Comparison of ENCODE assay signal across 8 mouse cellular contexts in the genomic region with DNA sequence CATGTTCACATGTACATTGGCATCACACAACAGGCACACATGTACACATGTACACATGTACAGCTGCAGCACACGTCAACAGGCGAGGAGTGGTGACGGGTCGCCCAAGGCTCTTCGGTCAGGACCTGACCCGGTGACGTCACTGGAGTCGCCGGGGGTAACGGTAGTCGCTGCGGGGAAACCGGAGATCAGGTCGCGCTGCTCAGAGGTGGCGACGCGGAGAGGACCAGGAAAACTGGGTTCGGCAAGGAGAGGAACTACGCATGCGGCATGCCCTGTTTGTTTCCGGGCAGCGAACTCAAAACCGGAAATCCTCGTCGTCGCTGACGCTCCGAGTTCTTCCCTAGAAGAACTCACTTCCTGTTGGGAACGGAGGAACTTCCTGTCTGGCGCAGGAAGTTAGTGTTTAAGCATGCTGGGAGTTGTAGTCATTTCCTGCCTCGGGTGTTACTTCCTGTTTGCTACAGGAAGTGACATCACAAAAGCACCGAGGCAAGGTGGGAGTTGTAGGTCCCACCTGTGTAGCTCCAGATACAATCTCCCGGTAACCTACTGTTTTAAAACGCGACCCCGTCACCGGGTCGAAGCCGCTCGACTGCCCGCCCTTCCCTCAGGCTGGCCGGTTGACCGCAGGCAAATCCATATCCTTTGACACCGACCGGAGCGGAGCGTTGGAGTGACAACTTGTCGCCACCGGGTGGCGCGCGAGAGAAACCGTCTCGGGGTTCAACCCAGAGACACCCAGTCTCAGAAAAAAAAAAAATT.
A peak's percentile ranks its signal among the peaks of the same experiment; 100 is the strongest.
DNase-seq lines count a peak whose midpoint lies in the region; ATAC-seq and TF ChIP-seq lines count a peak whose summit lies in the region.

No protein-coding gene starts in this region.

- no peaks in the 10 kb centered on the region for H3K27me3 ChIP-seq in hindbrain, postnatal 0 days (ENCODE audit: insufficient read depth, low read length)

- peak overlapping the region; percentile 86 for H3K4me3 ChIP-seq in gastrocnemius, adult 2 months
- peak overlapping the region; percentile 72 for H3K4me3 ChIP-seq in hindbrain, postnatal 0 days (ENCODE audit: low read length)
- H3K4me3 ChIP-seq in left cerebral cortex, adult 2 months: peak overlapping the region; percentile 72

- peak; percentile 90 for TF ChIP-seq CTCF in gastrocnemius, adult 2 months (IDR thresholded peaks at IDR 0.05)
- TF ChIP-seq CTCF in hindbrain, postnatal 0 days (IDR thresholded peaks at IDR 0.05; ENCODE audit: low read depth): peak; percentile 83
- peak; percentile 83 for TF ChIP-seq CTCF in left cerebral cortex, adult 2 months (IDR thresholded peaks at IDR 0.05)

- peak overlapping the region; percentile 73 for H3K4me2 ChIP-seq in hindbrain, postnatal 0 days (ENCODE audit: low read depth, low read length)

- WGBS in hindbrain, postnatal 0 days: under 1% methylated on average over 55 of the region's 55 CpGs

- H3K4me1 ChIP-seq in hindbrain, postnatal 0 days (ENCODE audit: insufficient read depth, low read length): no peaks in the 10 kb centered on the region

- H3K27ac ChIP-seq in gastrocnemius, adult 2 months: peak overlapping the region; percentile 93
- H3K27ac ChIP-seq in hindbrain, postnatal 0 days: peak overlapping the region; percentile 95
- H3K27ac ChIP-seq in left cerebral cortex, adult 2 months: peak overlapping the region; percentile 83

- no peaks in the 10 kb centered on the region for H3K9me3 ChIP-seq in hindbrain, postnatal 0 days (ENCODE audit: low read length)

- peak; percentile 98 for DNase-seq in ZHBTc4 (ENCODE audit: low read depth, low spot score)
- peak; percentile 89 for DNase-seq in gastrocnemius, adult 2 months
- DNase-seq in hindbrain, postnatal 0 days (ENCODE audit: low spot score): peak; percentile 99
- DNase-seq in left cerebral cortex, adult 2 months (ENCODE audit: extremely low spot score in 1 of 2, low spot score in 2 of 2): peak; percentile 80 to 83
- DNase-seq in right cerebral cortex, adult 2 months (ENCODE audit: low spot score in 2 of 2): peak; percentile 82 to 91
- DNase-seq in urinary bladder, postnatal 14 days (ENCODE audit: low spot score): peak; percentile 85

- peak overlapping the region; percentile 76 for H3K9ac ChIP-seq in hindbrain, postnatal 0 days (replicated peaks; ENCODE audit: low read length)

- H3K36me3 ChIP-seq in hindbrain, postnatal 0 days (ENCODE audit: insufficient read depth, low read length): no peaks in the 10 kb centered on the region

- intact Hi-C loops in gastrocnemius, adult 2 months (cut with DNase I): loop anchor here (1.0 to 10.0 kb wide), 4 partner anchors 32 to 318 kb away; a partner anchor contains a TSS
- intact Hi-C loops in left cerebral cortex, adult 2 months (cut with DNase I): loop anchor here (1.0 to 10.0 kb wide), 6 partner anchors 32 to 431 kb away; a partner anchor contains a TSS

- peak; percentile 83 for ATAC-seq in common myeloid progenitor, adult 5-6 weeks (replicated peaks; ENCODE audit: low read depth, poor library complexity, severe bottlenecking)
- ATAC-seq in hindbrain, postnatal 0 days: peak; percentile 99
- ATAC-seq in megakaryocyte, adult 5-6 weeks (ENCODE audit: poor library complexity, severe bottlenecking): peak; percentile 95

Comparison
In these comparisons a context has a peak if more than half of its experiments do, and no peak if none do; other contexts are left out.
1. Peak in every context shown above with its lines: DNase-seq, ATAC-seq, H3K4me3 ChIP-seq and H3K27ac ChIP-seq.